Mouse (Mus musculus) hindbrain, embryonic 10.5 days (tissue): ENCODE data around the gene Dctd. TPM values are rescaled to one million over a fixed set of nuclear protein-coding genes. Genes with fewer than 3 reads are reported as not detected.

Experiments
- DNase-seq: peaks from one replicate; pipeline ENCODE4 v3.0.0-alpha.2; 2017; ENCODE audit warnings: low spot score
- H3K27ac ChIP-seq: fragments of 300-500 bp; sonication (generic); 2 replicates; pipeline ENCODE4 v1.5.1; 2016; ENCODE audit warnings: mild to moderate bottlenecking, moderate library complexity
- H3K27me3 ChIP-seq: fragments of 300-500 bp; sonication (generic); 2 replicates; pipeline ENCODE4 v1.6.1; 2016; ENCODE audit warnings: mild to moderate bottlenecking; ENCODE audit not compliant: poor library complexity, insufficient read depth, severe bottlenecking
- H3K36me3 ChIP-seq: fragments of 300-500 bp; sonication (generic); 2 replicates; pipeline ENCODE4 v1.6.1; 2016; ENCODE audit warnings: mild to moderate bottlenecking, moderate library complexity
- H3K4me1 ChIP-seq: fragments of 300-500 bp; sonication (generic); replicated peaks from 2 replicates; pipeline ENCODE4 v1.6.1; 2016; ENCODE audit warnings: mild to moderate bottlenecking
- H3K4me3 ChIP-seq: fragments of 300-500 bp; sonication (generic); 2 replicates; pipeline ENCODE4 v1.5.1; 2016; ENCODE audit warnings: mild to moderate bottlenecking, moderate library complexity
- H3K9me3 ChIP-seq: fragments of 300-500 bp; sonication (generic); 2 replicates; pipeline ENCODE4 v1.6.1; 2016; ENCODE audit warnings: mild to moderate bottlenecking, moderate library complexity
- WGBS: fragments of 180-500 bp; shearing (Covaris S2); methylation state at CpG from one replicate; pipeline ENCODE4 v1.1.7; 2016; 5-methylcytosine and 5-hydroxymethylcytosine counted together
- polyA plus RNA-seq: library from polyadenylated mRNA; unstranded; fragments of >200 nt; fragmentation: Nextera tagmentation; extraction: Ambion mirVana; gene quantifications from 2 replicates; pipeline ENCODE4 v1.2.1, GENCODE M21; 2016

The Dctd gene
- polyA plus RNA-seq, 1 experiment from 2014 or later: 27.8 TPM

- peaks cover 13% of the 10 kb centered on the region; the same call in 1 of the 2 replicates for H3K9me3 ChIP-seq
- H3K27me3 ChIP-seq: no peaks in the 10 kb centered on the region
- H3K4me3 ChIP-seq: no peak overlapping the region
- peaks cover 20% of the 10 kb centered on the region for H3K4me1 ChIP-seq
- no peak for DNase-seq
- H3K27ac ChIP-seq: no peak overlapping the region
- H3K36me3 ChIP-seq: no peaks in the 10 kb centered on the region
- 63% methylated on average over 3 of the region's 3 CpGs for WGBS
Measured at GRCm38 (mm10) chr8:48202632-48203031, 103.7 kb downstream of the Dctd start.

Other genes starting within 250 kb of the Dctd start
- gene Wwc2, start 108.2 kb upstream of the Dctd start, polyA plus RNA-seq: 10.0 and 10.1 TPM in 2 replicates